Mouse (Mus musculus) kidney, embryonic 16.5 days (tissue): ENCODE results near the gene Pwp2. TPM values are rescaled to one million over a fixed set of nuclear protein-coding genes. Genes with fewer than 3 reads are reported as not detected.

ENCODE experiments used
- ATAC-seq: fragments of 200-750 bp; cut with Nextera tagmentation; 2 replicates; pipeline ENCODE4 v1.8.0; 2017; ENCODE audit warnings: moderate TSS enrichment; ENCODE audit not compliant: low FRiP score, low TSS enrichment
- H3K27ac ChIP-seq: fragments of 300-500 bp; sonication (generic); 2 replicates; pipeline ENCODE4 v1.5.1; 2014; ENCODE audit warnings: low read length
- H3K27me3 ChIP-seq: fragments of 300-500 bp; sonication (generic); 2 replicates; pipeline ENCODE4 v1.6.1; 2014; ENCODE audit warnings: low read length, control low read depth, mixed read lengths; ENCODE audit not compliant: insufficient read depth
- H3K36me3 ChIP-seq: fragments of 300-500 bp; sonication (generic); 2 replicates; pipeline ENCODE4 v1.6.1; 2014; ENCODE audit warnings: low read length, control low read depth, mixed read lengths; ENCODE audit not compliant: insufficient read depth
- H3K4me1 ChIP-seq: fragments of 300-500 bp; sonication (generic); 2 replicates; pipeline ENCODE4 v1.6.1; 2014; ENCODE audit warnings: low read length, control low read depth, mixed read lengths; ENCODE audit not compliant: insufficient read depth
- H3K4me2 ChIP-seq: fragments of 300-500 bp; sonication (generic); replicated peaks from 2 replicates; pipeline ENCODE4 v1.6.1; 2014; ENCODE audit warnings: low read depth, low read length
- H3K4me3 ChIP-seq: fragments of 300-500 bp; sonication (generic); 2 replicates; pipeline ENCODE4 v1.5.1; 2014; ENCODE audit warnings: mild to moderate bottlenecking, low read length
- H3K9ac ChIP-seq: fragments of 300-500 bp; sonication (generic); replicated peaks from 2 replicates; pipeline ENCODE4 v1.6.1; 2014; ENCODE audit warnings: low read length
- H3K9me3 ChIP-seq: fragments of 300-500 bp; sonication (generic); 2 replicates; pipeline ENCODE4 v1.6.1; 2016; ENCODE audit warnings: low read length, control low read depth
- WGBS: fragments of 180-500 bp; shearing (Covaris S2); extraction: QIAGEN DNeasy Blood & Tissue Kit; methylation state at CpG from one replicate; pipeline ENCODE4 v1.1.7; 2014; 5-methylcytosine and 5-hydroxymethylcytosine counted together
- polyA plus RNA-seq: library from polyadenylated mRNA; unstranded; fragments of >200 nt; fragmentation: Nextera tagmentation; extraction: Ambion mirVana; gene quantifications from 2 replicates; pipeline ENCODE4 v1.2.1, GENCODE M21; 2015

Pwp2 gene
- polyA plus RNA-seq = 24.5 and 25.5 TPM in 2 replicates

- no peaks in the 10 kb centered on the region for H3K9me3 ChIP-seq
- peak within 1 kb of the TSS; percentile 69 for H3K9ac ChIP-seq
- H3K4me2 ChIP-seq = peak within 1 kb of the TSS; percentile 80
- no peaks in the 10 kb centered on the region for H3K27me3 ChIP-seq
- H3K4me1 ChIP-seq = peaks cover 11% of the 10 kb centered on the region
- H3K27ac ChIP-seq = peak within 1 kb of the TSS; percentile 36
- peaks cover 49% of the 10 kb centered on the region for H3K36me3 ChIP-seq
- ATAC-seq = peak; percentile 96
- WGBS = 2% methylated on average over 47 of the region's 47 CpGs
- peak within 1 kb of the TSS; percentile 71 for H3K4me3 ChIP-seq
Observed at GRCm38 (mm10) chr10:78184531-78185380, at the start of gene Pwp2. Pwp2 (minus strand) TSS chr10:78185149.

DNA sequence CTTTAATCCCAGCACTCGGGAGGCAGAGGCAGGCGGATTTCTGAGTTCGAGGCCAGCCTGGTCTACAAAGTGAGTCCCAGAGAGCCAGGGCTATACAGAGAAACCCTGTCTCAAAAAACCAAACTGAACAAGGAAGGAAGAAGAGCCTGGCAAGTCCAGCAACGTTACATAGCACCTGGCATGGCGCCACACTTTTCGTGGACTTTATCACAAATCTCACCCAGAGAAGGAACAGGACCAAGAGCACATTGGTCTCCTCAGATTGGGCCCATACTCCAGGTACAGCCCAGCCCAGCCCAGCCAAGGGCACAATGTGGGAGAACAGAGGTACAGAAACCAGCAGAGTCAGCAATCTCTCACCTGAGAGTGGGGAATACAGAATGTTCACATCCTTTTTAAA is 48.8 kb upstream of the Pwp2 start:
- no peaks in the 10 kb centered on the region for H3K4me1 ChIP-seq
- H3K4me2 ChIP-seq = no peak overlapping the region
- no peaks in the 10 kb centered on the region for H3K27me3 ChIP-seq
- no peak overlapping the region for H3K4me3 ChIP-seq
- H3K9me3 ChIP-seq = no peaks in the 10 kb centered on the region
- ATAC-seq = no peak
- no peak overlapping the region for H3K9ac ChIP-seq
- no peak overlapping the region for H3K27ac ChIP-seq
- H3K36me3 ChIP-seq = 0 out of 2 replicates have a peak, but pooled peaks cover 4% of the 10 kb centered on the region
- WGBS = 86% methylated on average over 6 of the region's 6 CpGs

- Histone ChIP-seq H3K9ac (no peak overlapping the region), H3K4me3 (no peak overlapping the region), H3K27me3 (no peaks in the 10 kb centered on the region), H3K9me3 (no peaks in the 10 kb centered on the region), H3K27ac (no peak overlapping the region), H3K36me3 (peaks cover 9% of the 10 kb centered on the region; the same call in 1 of the 2 replicates), H3K4me2 (no peak overlapping the region), H3K4me1 (no peaks in the 10 kb centered on the region)
- 91% methylated on average over 5 of the region's 5 CpGs for WGBS
- no peak for ATAC-seq
Observed at GRCm38 (mm10) chr10:78233161-78233560, 48.2 kb upstream of the Pwp2 start.

GRCm38 (mm10) chr10:78232301-78232980 is 47.5 kb upstream of the Pwp2 start:
- Histone ChIP-seq H3K9ac (no peak overlapping the region), H3K4me1 (no peaks in the 10 kb centered on the region), H3K4me2 (no peak overlapping the region), H3K27me3 (no peaks in the 10 kb centered on the region), H3K9me3 (no peaks in the 10 kb centered on the region), H3K4me3 (no peak overlapping the region), H3K27ac (no peak overlapping the region), H3K36me3 (peaks cover 14% of the 10 kb centered on the region; the same call in 1 of the 2 replicates)
- WGBS = 85% methylated on average over 4 of the region's 4 CpGs
- ATAC-seq = no peak

- H3K4me3 ChIP-seq = no peak overlapping the region
- no peaks in the 10 kb centered on the region for H3K9me3 ChIP-seq
- H3K27ac ChIP-seq = no peak overlapping the region
- H3K4me1 ChIP-seq = no peaks in the 10 kb centered on the region
- no peak overlapping the region for H3K9ac ChIP-seq
- no peak for ATAC-seq
- H3K4me2 ChIP-seq = no peak overlapping the region
- peaks cover 14% of the 10 kb centered on the region; the same call in 1 of the 2 replicates for H3K36me3 ChIP-seq
- no peaks in the 10 kb centered on the region for H3K27me3 ChIP-seq
- 90% methylated on average over 5 of the region's 5 CpGs for WGBS
Observed at GRCm38 (mm10) chr10:78228560-78228928, 43.6 kb upstream of the Pwp2 start.

DNA sequence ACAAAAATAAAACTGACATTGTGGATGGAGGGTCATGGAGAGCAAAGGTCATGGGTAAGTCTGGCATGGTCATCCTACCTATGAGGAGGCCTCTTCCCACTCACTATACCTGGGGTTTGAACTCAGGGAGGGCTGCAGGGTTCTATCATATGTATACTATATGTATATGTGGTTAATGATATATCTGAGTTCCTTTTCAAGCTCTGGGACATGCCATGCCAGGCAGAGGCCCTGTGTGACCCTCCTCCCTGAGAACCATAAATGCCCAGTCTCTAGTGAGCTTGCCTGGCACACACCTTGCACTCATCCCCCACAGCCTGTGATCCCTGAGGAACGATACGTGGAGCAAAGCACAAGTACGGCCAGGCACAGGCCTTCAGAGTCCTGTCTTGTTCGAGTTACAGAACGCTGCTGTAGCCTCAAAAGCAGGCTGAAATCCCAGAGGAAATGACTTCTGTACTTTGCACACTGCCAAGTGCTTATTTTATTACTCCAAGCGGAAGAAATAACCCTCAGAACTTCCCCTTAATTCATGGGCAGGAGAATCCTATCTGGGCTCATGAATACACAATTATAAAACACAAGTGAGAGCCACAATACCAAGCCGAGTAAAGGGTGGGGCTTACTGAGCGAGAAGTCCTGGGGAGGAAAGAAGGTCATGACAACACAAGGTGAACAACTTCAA is 43.1 kb upstream of the Pwp2 start:
- ATAC-seq = no peak

DNA sequence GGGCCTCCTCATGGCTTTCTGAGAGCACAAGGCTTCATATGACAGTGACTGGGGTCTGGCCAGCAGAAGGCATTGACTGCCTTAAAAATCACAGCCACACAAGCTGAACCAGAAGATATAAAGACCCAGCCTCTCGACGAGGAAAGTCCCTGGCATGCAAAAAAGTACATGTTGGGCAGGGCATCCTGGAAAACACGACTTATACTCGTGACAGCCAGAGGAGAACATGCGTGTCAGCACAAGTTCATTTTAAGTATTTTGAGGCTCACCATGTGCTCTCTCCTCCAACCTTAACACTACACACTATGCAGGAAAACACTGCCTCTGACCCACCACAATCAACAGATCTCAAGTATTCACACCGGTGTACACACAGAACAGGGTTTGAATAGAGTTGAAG is 39.2 kb upstream of the Pwp2 start:
- no peak overlapping the region for H3K4me3 ChIP-seq
- H3K27me3 ChIP-seq = no peaks in the 10 kb centered on the region
- WGBS = 92% methylated on average over 6 of the region's 6 CpGs
- no peak overlapping the region for H3K4me2 ChIP-seq
- no peaks in the 10 kb centered on the region for H3K9me3 ChIP-seq
- no peak overlapping the region for H3K27ac ChIP-seq
- no peak overlapping the region for H3K9ac ChIP-seq
- peaks cover 16% of the 10 kb centered on the region; the same call in 1 of the 2 replicates for H3K36me3 ChIP-seq
- H3K4me1 ChIP-seq = no peaks in the 10 kb centered on the region
- no peak for ATAC-seq

More for the DNA sequence above, 43.1 kb upstream of the Pwp2 start:
- H3K4me1 ChIP-seq = no peaks in the 10 kb centered on the region
- no peak overlapping the region for H3K4me2 ChIP-seq
- no peak overlapping the region for H3K9ac ChIP-seq
- no peaks in the 10 kb centered on the region for H3K9me3 ChIP-seq
- 76% methylated on average over 8 of the region's 8 CpGs for WGBS
- H3K27ac ChIP-seq = no peak overlapping the region
- H3K4me3 ChIP-seq = no peak overlapping the region
- peaks cover 14% of the 10 kb centered on the region; the same call in 1 of the 2 replicates for H3K36me3 ChIP-seq
- no peaks in the 10 kb centered on the region for H3K27me3 ChIP-seq

DNA sequence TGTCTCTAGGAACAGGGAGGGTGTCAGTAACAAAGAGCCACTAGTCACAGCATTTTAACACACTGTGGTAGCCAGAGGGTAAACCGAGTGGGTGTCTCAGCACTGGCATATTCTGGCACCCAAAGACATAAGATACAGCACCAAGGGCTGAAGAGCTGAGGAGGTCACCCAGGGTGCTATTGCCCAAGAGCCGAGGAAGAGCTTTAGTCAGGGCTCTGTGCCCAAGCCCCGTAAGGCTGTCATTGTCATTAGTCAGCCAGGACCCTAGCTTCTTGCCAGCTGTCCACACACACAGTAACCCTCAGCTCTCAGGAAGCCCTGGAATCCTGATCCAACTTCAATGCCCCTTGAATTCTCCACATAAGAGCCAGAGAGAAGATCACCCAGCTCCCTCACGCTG is 38.0 kb upstream of the Pwp2 start:
- Histone ChIP-seq H3K36me3 (peaks cover 11% of the 10 kb centered on the region; the same call in 1 of the 2 replicates), H3K27ac (no peak overlapping the region), H3K4me2 (no peak overlapping the region), H3K27me3 (no peaks in the 10 kb centered on the region), H3K4me3 (no peak overlapping the region), H3K4me1 (no peaks in the 10 kb centered on the region), H3K9me3 (no peaks in the 10 kb centered on the region), H3K9ac (no peak overlapping the region)
- WGBS = 83% methylated on average over 4 of the region's 4 CpGs
- ATAC-seq = no peak

- no peaks in the 10 kb centered on the region for H3K4me1 ChIP-seq
- H3K4me2 ChIP-seq = no peak overlapping the region
- no peaks in the 10 kb centered on the region for H3K9me3 ChIP-seq
- WGBS = 86% methylated on average over 7 of the region's 7 CpGs
- H3K27me3 ChIP-seq = no peaks in the 10 kb centered on the region
- H3K4me3 ChIP-seq = no peak overlapping the region
- no peak overlapping the region for H3K27ac ChIP-seq
- no peak for ATAC-seq
- H3K36me3 ChIP-seq = peaks cover 17% of the 10 kb centered on the region; the same call in 1 of the 2 replicates
- no peak overlapping the region for H3K9ac ChIP-seq
Observed at GRCm38 (mm10) chr10:78221315-78221714, 36.4 kb upstream of the Pwp2 start.
